Mouse (Mus musculus) CH12F3 (cell line): ENCODE data around the gene Snrnp35.

Experiments
- in situ Hi-C: fragments of 300-500 bp; cut with MboI; formaldehyde crosslinking; loops from 2 replicates; pipeline ENCODE4 v1.14.3; 2020; ENCODE audit warnings: low sequenced_read_pairs

Snrnp35 gene

DNA sequence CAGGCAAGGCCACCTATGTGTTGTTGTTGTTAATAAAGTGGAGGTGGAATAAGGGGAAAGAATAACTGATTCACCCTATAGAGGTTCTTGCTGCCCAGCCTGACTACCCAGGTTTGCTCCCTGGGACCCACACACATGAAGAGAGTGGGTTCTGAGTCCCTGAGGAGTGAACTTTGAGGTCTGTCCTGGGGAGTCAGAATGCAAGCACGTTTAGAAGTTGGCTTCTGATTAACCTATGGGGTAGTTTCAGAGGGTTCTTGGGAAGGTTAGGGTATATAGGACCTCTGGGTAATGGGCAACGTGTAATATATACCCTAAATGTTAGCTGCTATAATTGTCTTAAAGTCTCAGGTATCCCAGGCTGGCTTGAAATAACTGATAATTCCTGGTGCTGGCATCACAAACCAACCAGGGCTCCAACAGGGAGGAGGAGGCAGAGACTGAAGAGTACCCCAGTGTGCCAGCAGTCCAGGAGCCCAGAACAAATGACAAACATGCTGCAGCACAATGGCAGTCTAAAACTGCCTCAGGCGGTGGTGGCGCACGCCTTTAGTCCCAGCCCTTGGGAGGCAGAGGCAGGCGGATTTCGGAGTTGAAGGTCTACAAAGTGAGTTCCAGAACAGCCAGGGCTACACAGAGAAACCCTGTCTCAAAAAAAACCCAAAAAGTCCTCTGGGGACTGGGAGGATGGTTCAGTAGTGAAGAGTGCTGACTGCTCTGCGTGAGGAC lies 20.5 kb upstream of the Snrnp35 start:
- in situ Hi-C loops = no loop called here

DNA sequence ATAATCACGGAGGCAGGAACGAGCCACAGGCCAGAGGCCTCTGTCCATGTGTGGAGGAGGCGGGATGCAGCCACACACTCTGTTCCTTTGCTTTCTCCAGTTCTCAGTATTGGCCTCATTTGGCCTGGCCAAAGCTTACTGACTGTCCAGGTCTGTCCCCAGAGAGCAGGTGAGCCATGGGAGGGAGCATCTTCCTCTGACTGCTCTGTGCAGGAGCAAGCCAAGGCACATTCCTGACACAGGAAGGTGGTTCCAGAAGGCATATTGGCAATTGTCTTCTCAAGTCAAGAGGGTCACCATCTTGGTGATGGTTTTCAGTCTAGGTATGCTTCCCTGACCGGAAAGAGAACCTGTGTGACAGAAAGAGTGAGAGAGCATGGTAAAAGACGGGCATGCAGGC lies 19.5 kb upstream of the Snrnp35 start:
- in situ Hi-C loops = no loop called here

DNA sequence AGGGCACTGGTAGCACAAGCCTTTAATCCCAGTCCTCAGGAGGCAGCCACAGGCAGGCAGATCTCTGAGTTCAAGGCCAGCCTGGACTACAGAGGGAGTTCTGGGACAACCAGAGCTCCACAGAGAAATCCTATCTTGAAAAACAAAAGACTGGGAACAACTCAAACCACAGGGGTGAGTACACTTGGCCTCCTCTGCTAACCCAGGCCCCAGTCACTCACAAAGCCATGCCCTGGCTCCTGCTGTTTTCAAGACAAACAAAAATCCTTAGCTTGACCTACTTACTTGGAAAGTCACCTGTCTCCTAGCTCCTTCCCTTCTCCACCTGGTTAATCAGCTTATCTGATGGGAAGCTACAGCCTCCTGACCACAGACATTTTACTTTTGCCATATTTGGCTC lies 18.0 kb upstream of the Snrnp35 start:
- in situ Hi-C loops = no loop called here

DNA sequence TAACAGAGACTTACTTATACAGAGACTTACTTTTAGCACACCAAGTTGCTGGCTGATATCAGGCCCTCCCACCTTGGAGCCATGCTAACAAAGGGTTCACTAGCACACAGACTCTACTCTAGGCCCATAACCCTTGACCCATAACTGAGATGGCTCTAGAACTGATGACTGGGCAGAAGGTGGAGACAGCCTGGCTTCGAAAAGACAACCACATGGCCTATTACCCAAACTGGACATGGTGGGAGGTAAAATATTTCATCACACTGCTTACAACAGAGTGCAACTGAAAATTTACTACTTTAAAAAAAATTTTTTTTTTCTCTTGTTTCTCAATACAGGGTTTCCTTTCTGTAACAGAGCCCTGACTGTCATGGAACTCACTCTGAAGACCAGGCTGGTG lies 15.2 kb upstream of the Snrnp35 start:
- in situ Hi-C loops = no loop called here

DNA sequence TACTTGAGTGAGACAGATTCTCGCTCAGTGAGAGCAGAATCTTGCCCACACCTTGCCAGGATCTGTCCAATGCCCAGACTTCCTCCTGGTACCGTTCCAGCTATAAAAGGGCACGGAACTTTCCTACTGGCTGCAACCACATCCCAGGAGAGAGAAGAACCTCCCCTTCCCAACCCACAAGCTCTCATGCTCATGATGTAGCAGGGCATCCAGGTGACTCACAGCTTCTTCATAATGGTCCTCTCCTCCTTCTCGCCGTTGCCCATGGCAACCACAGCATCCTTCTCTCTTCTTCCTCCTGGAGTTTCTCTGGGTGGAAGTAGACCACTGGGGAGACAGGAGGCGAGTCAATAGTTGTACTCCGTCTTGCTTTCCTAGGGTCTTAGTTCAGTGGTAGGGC lies 14.6 kb upstream of the Snrnp35 start:
- in situ Hi-C loops = no loop called here

DNA sequence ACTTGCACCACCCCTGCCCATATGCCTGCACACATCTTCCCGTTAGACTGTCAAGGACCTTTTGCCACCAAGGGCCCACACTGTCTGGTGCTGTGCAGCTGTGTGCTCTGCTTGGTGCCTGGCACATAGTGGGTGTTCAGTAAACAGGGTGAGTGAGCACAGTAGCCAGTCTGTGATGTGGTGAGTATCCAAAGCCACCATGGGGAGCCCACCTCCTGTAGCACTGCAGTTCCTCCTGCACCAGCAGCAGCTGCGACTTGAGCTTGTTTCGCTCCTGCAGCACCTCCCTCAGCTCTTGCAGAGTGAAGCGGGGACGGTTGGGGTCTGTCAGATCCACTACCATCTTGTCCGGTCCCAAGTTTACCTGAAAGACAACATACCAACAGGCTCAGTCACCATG lies 13.4 kb upstream of the Snrnp35 start:
- in situ Hi-C loops = no loop called here

DNA sequence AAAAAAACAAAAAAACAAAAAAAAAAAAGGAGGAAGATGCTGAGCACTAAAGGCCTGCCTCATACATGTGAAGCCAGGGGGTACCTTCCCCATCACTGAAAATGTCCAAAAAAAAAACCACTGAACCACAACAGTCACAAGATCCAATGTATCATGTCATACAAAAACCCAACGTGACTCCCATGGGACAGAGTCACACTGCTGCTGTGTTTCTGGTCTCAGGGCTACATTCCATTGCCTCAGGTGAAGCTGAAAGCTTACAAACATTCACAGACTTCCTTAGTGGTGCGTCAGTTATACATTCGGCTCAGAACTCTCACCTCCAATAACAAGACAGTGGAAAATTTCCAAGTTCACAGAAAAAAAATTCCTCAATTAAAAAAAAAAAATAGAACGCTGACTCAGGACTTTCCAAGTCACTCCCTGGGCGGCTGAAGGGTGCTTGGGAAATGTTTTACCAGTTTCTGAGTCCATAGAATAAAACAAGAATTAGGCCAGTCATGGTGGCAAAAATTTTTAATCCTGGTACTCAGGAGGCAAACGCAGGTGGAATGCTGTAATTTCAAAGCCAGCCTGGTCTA lies 12.3 kb upstream of the Snrnp35 start:
- in situ Hi-C loops = no loop called here

DNA sequence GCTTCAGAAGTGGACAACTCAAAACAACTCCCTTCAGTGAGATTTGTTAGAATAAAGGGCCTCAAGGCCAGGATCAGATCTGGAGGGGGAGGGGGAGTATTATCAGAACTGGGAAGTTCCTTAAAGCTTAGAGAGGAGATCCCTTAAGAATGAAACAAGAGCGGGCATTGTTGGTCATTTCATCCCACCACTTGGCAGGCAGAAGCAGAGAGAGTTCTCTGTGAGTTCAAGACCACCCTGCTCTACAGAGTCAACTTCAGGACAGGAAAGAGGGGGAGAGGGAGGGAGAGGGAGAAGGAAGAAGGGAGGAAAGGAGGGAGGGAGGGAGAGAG lies 4.1 kb upstream of the Snrnp35 start:
- in situ Hi-C loops = no loop called here

DNA sequence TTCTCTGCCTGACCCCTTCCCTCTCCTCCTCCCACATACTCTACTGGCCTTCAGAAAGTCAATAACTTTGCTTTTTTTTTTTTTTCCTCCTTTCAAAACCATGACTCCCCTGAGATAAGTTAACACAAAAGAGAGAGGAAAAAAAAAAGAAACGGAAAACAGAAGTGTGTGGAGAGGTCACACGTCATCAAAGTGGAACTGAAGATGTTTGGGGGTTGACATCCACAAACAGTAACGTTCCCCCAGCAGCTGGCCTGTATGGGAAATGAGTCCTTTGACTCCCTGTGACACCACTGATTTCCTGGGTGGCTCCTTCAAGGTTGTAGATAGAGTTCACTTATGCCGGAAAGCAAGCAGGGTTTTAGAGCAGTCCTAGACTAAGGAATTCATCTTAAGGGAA lies 2.8 kb upstream of the Snrnp35 start:
- in situ Hi-C loops = no loop called here

DNA sequence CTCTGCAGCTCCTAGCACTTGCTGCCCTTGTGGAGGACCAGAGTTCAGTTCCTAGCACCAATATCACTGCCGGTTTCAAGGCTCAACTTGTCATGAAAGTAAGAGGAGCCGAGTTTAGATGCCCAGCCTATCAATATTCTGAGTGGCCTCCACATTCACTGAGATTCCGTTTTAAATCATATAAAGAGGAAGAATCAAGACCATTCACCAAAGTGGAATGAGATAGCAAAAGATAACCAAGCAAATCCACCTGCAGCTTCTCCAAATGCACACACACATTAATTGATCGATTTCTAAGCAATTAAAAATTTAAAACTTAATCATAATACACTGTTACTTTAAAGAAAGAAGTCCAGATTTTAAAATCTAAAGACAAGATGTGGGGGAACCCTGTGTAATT lies 1.2 kb upstream of the Snrnp35 start:
- in situ Hi-C loops = no loop called here

DNA sequence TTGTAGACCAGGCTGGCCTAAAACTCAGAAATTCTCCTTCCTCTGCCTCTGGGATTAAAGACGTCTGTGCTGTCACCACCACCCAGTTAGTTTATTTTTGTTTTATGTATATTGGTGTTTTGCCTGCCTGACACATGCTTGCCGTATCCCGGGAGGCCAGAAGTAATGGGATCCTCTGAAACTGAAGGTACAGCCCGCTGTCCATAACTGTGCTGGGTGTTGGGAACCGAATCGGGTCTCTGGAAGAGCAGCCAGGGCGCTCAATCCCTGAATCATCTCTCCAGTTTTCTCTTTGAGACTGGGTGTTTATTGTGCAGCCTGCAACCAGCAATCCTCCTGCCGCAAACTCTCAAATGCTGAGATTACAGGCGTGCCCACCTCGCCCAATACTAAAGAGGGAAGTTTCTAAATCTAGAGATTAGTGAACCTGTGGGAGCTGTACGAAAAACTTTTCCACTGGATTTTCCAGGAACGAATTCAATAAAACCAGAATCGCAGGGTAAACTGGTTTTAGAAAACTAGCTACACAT lies 433 bp upstream of the Snrnp35 start:
- in situ Hi-C loops = no loop called here

DNA sequence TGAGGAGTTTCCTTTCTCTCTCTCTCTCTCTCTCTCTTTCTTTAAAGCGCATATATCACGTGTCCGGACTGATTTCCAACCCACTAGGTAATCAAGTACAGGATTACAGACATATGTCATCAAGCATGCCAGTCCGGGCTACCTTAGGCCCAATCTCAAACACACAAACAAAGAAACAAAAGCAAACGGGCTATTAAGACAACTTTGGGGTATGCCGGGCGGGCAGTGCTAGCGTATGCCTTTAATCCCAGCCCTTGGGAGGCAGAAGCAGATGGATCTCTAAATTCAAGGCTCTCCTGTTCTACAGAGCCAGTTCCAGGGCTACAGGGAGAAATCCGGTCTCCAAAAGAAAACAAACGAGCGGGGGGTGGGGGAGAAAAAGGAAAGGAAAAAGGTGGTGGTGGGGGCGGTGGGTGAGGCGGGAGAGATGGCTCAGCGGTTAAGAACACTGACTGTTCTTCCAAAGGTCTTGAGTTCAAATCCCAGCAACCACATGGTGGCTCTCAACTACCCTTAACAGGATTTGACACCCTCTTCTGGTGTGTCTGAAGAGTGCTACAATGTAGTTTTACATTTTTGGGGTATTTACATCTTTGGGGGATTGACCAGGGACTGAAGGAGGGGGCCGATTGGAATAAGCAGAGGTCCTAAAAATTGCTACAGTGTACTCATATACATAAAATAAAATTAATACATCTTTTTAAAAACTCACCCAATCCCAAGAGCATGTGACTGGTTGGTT lies 892 bp downstream of the Snrnp35 start:
- in situ Hi-C loops = no loop called here

DNA sequence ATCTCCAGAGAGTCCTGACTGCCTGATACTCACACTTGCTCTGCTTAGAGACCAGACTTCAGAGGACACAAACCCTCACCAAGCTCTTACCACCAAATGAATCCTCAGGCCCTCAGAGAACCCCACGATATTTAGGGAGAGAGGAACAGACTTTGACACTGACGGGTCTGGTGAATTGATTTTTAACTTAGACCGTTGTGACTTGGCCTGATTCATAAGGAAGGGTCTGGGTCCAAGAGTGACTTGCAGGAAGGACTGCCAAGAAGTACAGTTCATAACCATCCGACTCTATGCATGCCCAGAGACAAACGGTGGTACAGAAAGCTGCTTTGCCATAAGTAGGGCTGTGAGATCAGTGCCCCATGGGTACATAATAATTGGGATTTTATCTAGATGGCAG lies 2.7 kb downstream of the Snrnp35 start:
- in situ Hi-C loops = no loop called here

DNA sequence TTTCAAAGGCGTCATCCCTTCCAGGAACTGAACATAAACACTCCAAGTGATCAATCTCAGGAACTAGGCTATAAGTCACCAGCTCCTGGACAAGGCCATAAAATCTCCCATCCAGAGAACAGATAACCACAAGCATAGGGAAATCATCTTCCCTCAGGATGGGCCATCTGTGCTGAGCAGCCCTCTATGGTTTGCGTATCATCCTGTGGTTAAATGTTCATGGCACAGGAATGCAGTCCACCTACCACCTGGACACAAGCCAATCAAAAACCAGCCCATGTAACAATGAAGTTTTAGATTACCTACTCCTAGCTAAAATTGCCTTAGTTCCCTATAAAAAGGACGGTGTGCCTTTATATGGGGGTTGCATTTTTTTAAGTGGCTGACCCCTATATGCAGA lies 6.0 kb downstream of the Snrnp35 start:
- in situ Hi-C loops = no loop called here

DNA sequence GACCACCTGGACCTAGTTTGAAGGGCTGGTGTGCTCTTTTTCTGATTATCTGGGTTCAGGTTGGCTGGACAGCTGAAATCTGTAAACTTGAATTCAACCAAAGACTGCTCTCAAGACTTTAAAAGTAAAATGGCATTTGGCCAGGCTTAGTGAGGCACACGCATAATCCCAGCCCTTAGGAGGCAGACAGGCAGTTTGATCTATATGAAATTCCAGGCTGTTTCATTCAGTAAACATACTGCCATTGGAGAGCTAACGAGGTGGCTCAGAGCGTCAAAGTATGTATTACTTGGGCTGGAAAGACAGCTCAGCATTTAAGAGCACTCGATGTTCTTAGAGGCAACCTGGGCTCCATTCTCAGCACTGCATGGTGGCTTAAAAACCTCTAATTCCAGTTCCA lies 8.8 kb downstream of the Snrnp35 start:
- in situ Hi-C loops = no loop called here

DNA sequence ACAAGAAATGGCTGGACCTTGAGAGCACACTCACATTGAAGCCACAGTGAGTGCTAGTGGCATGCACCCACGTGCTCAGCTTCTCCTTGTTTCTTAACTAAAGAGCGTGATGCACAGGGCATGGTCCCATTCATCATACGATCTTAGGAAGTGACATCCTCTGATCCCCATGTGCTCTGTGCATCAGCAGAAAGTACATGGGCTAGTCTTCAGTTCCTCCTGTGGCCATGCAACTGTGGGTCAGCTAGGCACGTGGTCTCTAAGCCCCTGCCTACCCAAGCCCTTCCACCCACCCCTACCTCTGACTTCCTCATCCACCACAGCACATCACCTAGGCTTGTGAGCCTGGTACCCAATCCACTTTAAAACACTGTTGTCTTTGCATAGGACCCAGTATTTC lies 9.7 kb downstream of the Snrnp35 start:
- in situ Hi-C loops = no loop called here

DNA sequence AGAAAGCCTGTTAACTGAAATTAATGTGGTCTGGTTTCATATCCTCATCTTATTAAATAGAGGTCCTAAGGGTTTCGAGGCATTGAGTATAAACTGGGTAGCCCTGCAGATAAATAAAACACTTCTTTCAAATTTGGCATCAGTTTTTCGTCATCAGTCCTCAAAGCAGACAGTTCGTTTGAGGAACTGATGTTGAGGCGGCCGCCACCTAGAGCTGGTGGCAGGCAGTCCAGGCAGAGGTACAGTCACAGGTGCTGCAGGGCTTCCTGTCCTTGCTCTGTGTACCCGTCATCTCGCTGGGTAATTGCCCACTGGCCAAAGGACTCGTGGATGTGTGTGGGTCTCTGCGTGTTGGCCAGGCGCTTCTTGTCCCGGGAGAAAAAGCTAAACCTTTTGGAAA lies 10.5 kb downstream of the Snrnp35 start:
- in situ Hi-C loops = no loop called here

DNA sequence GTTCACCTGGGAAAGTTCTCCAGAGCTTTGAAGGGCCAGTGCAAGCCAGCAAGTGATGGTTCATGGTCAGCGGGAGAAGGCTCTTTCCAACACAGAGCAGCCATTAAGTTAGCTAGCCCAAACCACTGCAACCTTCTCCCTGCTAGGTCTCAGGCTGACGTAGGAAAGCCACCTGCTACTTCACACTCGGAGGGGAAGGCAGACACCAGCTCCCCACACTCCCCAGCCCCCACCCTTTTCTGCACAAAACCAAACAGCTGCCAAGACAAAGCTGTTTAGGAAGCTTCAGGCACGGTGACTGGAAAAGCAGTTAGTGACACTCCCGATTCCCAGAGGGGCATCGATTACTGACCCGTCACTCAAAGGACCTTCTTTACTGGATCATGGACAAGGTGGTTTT lies 12.6 kb downstream of the Snrnp35 start:
- in situ Hi-C loops = no loop called here

DNA sequence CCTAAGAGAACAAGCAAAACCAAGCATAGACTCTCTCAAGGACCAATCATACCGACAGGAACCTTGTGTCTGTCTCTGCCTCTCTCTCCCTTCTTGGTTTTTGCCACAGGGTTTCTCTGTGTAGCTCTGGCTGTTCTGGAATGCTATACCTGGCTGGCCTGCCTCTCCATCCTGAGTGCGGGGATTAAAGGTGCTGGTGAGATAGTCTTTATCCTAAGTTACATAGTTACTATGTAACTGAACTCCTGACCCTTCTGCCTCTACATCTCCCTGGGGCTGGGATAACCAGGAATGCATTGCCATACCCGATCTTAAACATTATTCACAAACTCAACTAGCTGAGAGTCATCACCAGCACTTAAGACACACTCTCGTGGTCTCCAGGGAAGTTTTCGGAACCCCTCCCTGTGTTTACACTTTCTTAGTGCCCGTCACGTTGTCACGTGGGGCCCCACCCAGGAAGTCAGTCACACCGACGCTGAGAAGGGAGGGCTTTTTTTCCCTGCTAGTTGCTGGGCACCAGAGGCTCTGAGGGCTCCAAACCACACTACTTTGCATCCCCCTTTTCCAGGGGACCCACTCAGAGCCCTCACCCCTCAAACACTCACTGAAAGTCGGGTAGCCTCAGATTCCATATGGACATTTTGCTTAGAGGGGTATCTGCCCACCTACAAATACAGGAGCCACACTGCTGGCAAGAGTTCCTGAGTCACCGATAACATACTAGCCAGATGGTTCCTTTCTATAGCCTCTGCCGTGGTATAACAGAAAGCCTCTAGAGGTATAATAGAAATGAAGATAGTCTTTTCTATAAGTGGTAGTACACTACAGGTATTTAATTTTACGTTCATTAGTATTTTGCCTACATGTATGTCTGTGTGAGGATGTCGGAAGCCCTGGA lies 13.9 kb downstream of the Snrnp35 start:
- in situ Hi-C loops = no loop called here

DNA sequence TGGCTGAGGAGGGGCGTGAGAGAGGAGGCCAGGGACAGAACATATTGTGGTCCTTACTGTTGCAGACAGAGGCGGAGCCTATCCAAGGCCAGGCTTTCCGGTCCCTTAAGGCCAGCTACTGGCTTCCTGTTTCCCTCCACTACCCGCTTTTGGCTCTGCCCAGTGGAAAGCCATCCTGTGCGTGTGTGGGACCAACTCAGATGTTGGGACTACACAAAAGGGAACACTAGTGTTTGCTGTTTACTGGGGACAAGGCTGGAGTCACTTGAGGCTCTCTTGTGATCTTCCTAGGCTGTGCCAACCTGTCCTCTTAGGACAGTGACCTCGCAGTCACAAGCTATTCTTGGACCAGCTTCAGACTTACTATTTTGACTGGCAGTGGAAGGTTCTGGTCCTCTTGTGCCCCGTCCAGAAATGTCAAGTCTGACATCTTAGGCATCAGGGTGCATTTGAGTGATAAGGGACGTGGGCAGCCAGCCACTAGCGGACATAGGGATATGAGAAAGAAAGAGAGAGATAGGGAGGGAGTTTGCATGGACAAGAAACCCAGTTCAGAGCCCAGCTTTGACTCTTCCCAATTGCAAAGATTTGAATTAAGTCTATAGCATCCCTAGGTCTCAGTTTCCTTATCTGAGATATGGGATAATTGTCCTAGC lies 15.4 kb downstream of the Snrnp35 start:
- in situ Hi-C loops = no loop called here

DNA sequence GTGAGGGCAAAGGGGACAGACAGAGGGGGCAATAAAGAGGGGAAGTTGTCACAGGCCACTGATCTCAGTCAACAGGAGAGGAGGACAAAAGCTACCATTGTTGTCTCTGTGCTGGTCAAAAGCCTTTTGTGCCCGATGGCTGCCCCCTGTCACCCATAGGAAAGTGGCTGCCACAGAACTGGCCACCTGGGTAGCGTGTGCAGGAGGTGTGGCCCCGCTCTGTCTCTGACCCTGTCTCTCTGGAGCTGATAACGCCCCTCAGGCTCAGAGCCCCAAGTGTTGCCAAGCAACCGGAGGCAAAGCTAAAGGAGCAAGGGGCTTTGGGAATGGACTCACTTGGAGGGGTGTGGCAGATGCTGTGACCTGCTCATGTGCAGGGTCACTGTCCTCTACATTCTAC lies 16.1 kb downstream of the Snrnp35 start:
- in situ Hi-C loops = no loop called here
